Mouse (Mus musculus) right cerebral cortex, postnatal 36 days (tissue): ENCODE measurements around the gene Cdc34b.

Source experiments
- DNase-seq, 2 experiments: peaks; one replicate each; pipeline ENCODE4 v3.0.0; 2022; ENCODE audit warnings: low spot score in 2 of 2, mixed read lengths in 1 of 2

Gene Cdc34b

DNA sequence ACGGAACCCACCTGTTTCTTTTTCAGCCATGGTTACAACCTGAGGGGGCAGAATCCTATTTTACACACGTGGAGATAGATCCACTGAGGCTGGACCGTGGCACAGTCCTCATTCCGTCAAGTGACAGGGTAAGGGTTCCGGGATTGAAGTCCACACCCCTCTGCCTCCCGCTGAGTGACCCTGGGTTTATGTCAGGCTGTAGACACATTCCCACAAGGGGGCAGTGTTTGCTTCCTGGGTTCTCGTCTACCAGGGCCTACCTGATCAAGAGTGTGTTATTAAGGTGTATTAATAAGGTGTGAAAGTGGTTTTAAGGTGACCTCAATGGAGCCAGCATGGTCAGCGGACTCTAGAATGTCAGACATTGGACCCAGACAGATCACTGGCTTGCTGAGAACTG, 8.8 kb upstream of the Cdc34b start:
- no peak for DNase-seq

DNA sequence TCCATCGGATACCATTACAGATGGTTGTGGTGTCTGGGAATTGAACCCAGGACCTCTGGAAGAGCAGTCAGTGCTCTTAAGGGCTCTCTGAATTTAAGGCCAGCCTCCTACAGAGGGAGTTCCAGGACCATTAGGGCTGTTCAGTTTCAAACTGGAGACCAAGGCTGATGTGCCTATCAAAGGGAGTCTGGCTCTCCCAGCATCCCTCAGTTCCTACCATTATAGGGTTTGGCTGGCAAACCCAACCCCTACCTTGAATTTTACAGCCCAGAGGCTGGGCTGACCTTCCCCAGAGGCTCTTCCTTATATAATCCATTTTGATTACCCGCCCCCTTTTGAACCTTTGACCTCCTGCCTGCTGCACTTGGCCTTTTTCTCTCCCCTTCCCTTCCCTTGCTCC, 5.8 kb upstream of the Cdc34b start:
- DNase-seq = no peak

DNA sequence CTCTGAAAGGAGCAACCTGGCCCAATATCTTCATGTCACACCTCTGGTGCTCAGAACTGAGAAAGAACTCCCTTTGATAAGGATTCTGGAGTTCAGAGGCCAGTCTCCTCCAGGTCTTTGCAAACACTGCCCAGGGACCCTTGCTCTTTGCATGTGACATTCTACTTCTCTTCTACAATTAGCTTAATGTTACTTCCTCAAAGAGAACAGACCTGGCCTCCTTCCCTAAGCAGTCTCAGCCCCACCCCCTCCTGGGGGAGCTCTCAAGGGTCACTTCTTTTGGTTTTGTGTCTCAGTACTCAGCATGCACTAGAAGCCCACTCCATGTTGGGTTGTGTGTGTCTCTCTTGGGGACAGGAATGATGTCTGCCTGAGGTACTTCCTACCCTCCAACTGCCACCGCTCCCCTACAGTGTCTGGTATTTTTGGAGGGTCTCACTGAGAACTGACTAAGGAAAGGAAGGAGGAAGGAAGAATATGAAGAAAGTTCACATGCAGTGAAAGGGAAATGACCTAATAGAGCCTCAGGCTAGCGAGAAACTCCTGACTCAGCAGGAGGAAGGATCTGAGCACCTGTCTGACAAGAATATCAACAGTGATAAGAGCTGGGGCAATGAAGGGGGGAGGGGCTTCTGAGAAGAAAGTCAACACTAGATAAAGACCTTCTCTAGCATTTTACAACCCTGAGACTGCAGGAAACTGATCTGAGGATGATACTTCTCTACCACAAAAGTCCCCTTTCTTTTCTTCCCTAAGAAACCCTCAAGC, 11.5 kb downstream of the Cdc34b start:
- DNase-seq = no peak

DNA sequence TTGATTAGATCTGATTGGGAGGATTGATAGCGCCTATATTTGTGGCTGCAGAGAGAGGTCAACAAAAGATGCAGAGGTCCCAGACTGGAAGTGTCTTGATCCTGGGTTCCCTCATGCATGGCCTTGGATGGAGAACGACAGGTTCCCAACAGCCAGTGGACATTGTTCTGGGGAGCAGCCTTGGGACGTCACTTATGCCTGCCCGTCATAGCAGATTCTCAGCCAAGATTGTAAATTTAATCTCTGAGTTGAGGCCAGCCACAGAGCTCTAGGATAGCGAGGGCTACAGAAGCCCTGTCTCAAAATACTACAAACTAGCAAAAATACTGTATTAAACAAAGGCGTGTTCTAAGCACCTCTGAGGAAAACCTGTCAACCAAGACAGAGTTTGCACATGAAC, 18.3 kb downstream of the Cdc34b start:
- no peak for DNase-seq

DNA sequence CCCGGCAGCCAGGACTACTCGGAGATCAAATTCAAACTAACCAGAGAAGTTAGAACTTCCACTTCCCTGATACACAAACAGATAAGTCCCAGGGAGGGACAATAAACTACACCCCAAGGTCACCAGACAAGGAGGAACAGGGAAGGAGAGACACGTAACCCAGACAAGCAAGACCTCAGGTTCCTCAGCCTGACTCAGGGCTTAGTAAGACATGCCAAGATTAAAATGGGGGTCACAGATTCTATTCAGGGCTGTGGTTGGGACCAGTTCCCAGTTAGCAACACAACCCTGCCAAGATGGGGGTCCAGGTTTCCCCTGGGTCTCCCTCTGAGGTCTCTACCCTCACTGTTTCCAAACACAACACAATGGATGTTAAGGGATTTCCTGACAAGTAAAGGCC, 18.8 kb downstream of the Cdc34b start:
- DNase-seq = no peak

DNA sequence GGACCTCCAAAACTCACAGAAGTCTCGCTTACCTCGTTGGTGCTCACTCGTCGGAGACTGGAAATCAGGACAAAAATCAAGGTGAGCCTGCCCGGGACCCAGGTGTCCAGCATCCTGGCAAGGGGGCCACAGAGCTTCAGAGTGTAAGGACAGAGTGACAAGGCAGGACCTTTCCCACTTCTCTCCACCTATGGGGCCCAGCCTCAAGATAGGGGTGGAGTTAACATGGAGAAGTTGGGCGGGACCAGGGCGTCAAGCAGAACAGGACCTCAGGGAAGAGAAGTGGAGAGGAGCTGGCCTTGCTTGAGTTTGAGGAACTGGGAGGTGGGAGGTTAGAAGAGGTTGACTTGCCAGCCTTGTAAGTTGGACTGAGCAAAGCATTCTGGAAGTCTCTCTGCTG, 19.2 kb downstream of the Cdc34b start:
- no peak for DNase-seq

DNA sequence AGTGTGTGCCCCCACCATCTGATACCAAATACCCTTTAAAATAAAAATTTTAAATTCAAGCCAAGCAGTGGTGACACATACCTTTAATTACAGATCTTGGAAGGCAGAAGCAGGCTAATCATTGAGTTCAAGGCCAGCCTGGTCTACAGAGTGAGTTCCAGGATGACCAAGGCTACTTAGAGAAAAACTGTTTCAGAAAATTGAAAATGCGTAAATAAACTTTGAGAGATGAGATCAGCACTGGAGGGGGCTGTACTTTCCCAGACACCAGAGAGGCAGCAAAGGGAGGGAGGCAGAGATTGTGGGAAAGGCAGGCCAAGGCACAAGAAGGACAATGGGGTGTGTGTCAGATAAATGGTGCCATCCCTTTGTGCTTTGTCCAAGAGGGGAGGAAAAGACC, 20.7 kb downstream of the Cdc34b start:
- DNase-seq = no peak

DNA sequence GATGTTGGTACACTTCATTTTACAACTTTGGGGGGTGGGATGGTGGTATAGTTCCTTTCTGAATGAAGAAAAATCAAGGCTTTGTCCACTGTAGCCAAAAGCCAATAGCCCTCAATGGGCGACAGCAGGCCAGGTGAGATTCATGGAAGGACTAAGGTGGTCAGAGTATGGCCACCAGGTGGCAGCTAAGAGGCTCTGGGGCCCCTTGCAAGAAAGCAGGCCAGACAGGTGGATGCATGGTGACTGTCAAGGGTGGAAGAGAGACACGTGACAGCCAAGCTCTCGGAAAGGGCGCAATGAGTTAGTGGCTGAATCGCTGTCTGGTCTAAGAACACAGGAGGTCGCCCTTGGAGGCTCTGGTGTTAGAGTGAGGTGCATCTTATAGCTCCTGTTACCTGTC, 21.2 kb downstream of the Cdc34b start:
- DNase-seq = no peak

DNA sequence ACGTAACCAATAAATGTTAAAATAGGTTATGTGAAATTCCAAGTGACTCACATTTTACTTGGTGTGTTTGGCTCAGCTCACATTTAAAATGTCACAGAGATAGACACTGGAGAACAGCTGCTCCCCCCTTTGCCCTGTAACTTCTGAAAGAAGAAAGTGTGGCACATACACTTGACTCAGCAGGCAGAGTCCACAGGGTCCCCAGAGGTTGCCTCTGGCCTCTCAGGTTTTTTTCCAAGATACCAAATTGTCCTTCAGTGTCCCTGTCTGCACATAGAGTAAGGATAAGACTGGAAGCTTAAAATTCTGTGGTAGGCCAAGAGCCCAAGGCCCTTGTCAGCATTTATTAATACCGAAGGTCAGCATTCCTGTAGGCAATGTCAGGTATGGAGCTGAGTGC, 25.7 kb downstream of the Cdc34b start:
- no peak for DNase-seq

DNA sequence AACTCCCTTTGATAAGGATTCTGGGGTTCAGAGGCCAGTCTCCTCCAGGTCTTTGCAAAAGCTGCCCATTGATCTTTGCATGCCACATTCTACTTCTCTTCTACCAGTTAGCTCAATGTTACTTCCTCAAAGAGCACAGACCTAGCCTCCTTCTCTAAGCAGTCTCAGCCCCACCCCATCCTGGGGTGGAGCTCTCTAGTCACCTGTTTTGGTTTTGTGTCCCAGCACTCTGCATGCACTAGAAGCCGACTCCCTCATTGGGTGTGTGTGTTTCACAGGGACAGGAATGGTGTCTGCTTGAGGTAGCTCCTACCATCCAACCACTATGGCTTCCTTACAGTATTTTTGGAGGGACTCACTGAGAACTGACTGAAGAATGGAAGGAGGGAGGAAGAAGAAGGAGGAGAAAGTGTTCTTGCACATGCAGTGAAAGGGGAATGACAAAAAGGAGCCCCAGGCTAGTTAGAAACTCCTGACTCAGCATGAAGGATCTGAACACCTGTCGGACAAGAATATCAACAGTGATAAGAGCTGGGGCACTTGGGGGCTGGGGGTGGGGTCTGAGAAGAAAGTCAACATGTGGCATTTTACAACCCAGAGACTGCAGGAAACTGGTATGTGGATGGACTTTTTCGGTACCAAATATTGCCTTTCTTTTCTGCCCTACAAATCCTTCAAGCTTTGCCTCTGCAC, 30.9 kb downstream of the Cdc34b start:
- no peak for DNase-seq

DNA sequence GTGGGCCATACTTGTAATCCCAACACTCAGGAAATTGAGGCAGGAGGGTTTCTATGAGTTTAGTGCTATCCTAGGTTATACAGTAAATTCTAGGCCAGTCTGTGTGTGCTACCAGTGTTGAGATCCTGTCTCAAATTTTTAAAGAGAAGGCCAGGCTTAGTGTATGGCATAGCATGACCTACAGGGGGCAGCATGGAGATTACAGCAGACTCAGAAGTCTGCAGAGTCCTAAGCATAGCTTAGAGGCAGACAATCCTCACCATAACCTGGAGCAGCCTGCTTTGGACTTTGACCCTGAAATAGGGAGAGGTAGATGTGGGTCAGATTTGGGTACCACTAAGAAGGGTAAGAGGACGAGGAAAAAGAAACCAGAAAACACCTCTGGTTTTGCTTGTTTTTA, 32.3 kb downstream of the Cdc34b start:
- DNase-seq = no peak

DNA sequence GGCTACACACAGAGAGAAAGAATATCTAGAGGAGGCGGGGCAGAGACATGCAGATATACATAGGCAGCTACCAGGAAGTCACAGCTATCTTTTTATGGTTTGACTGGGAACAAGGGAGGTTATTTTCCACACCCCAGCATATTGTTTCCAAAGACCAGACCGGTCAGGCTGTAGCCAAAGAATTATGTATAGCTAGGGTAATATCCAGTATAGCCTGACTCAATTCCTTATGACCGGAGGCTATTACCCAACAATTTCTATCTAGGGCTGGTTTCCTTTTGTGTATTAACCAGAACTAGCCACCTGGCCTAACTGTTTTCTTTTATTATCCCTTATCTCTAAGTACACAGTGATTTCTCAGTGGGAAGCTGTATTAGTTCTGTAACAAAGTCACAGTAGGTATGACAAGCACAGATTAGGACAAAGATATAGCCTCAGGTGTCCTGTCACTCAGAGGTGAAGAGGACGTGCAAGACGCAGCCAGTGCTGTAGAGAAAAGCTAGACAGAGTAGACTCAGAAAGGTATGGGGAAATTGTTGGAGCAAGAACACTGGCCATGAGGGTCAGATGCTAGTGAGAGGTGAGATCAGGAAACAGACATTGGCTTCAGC, 33.4 kb downstream of the Cdc34b start:
- DNase-seq = no peak

DNA sequence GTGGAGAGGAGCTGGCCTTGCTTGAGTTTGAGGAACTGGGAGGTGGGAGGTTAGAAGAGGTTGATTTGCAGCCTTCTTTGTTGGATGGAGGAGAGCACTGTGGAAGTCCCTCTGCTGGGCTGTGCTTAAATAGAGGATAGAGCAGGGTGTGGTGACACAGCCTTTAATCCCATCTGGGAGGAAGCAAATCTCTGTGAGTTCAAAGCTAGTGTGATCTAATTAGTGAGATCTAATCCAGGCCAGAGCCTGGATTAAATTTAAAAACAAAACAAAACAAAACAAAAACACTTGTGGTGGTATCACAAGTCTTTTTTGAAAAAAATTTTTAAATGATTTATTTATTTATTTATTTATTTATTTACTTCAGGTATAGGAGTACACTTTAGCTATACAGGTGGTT, 41.0 kb downstream of the Cdc34b start, which contains the start of gene Tmem92:
Gene Tmem92, minus strand, starts transcription at position 101 of the 400 bp plus-strand sequence.
- no peak for DNase-seq

DNA sequence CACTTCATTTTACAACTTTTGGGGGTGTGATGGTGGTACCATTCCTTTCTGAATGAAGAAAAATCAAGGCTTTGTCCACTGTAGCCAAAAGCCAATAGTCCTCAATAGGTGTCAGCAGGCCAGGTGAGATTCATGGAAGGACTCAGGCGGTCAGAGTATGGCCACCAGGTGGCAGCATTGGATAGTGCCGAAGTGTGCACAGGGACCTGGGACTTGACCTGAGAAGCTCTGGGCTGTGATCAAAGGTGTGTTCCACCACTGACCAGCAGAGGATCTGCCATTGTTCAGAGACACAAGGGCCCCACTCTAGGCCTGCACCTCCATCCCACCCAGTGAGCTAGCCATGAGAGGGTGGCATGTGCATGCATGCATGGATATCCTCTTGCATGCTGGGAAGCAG, 43.7 kb downstream of the Cdc34b start:
- peak; percentile 8 to 30 for DNase-seq

DNA sequence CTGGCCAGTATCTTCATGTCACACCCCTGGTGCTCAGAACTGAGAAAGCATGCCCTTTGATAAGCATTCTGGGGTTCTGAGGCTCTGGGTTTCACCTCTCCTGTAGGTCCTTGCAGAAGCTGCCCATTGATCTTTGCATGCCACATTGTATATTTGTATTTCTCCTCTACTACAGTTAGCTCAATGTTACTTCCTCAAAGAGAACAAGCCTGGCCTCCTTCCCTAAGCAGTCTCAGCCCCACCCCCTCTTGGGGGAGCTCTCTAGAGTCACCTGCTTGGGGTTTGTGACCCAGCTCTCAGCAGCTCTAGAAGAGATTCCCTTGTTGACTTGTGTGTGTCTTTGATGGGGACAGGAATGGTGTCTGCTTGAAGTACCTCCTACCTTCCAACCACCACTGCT, 50.1 kb downstream of the Cdc34b start:
- DNase-seq = no peak
